Mouse (Mus musculus): Measurements from ENCODE around the gene Cdk14. TPM values are rescaled to one million over a fixed set of nuclear protein-coding genes. Genes with fewer than 3 reads are reported as not detected.

The Cdk14 gene
- polyA plus RNA-seq, 1 experiment from 2014 or later = 21.8 TPM

GRCm38 (mm10) chr5:5180711-5181110, 239.4 kb downstream of the Cdk14 start:
- no peak overlapping the region for H3K27ac ChIP-seq (replicated peaks in 1 of 2; ENCODE audit: control insufficient read depth in 1 of 2, insufficient read depth in 1 of 2, low read depth in 2 of 2, low read length in 2 of 2)
- ATAC-seq (ENCODE audit: insufficient number of reproducible peaks, insufficient read depth, low FRiP score, low read depth) = no peak
- H3K4me1 ChIP-seq (ENCODE audit: control insufficient read depth in 2 of 2, insufficient read depth in 2 of 2, low read length in 2 of 2) = peaks cover 2 to 9% of the 10 kb centered on the region in 2 experiments; a peak in 2 of 4 replicates
- 71% methylated on average over 2 of the region's 2 CpGs for WGBS
- H3K27me3 ChIP-seq (ENCODE audit: control insufficient read depth, insufficient read depth, low read length) = no peaks in the 10 kb centered on the region
- no peaks in the 10 kb centered on the region for H3K9me3 ChIP-seq (ENCODE audit: control insufficient read depth, low read length)
- no peak overlapping the region for H3K9ac ChIP-seq (ENCODE audit: low read length)
- H3K4me2 ChIP-seq (ENCODE audit: low read length) = no peak overlapping the region
- no peak overlapping the region for H3K4me3 ChIP-seq (ENCODE audit: control insufficient read depth in 1 of 2, insufficient read depth in 1 of 2, low read depth in 1 of 2, low read length in 2 of 2)
- no peaks in the 10 kb centered on the region for H3K36me3 ChIP-seq (ENCODE audit: control insufficient read depth, insufficient read depth, low read length)

GRCm38 (mm10) chr5:5180311-5180710, 239.8 kb downstream of the Cdk14 start:
- no peak overlapping the region for H3K27ac ChIP-seq (replicated peaks in 1 of 2; ENCODE audit: control insufficient read depth in 1 of 2, insufficient read depth in 1 of 2, low read depth in 2 of 2, low read length in 2 of 2)
- no peaks in the 10 kb centered on the region for H3K27me3 ChIP-seq (ENCODE audit: control insufficient read depth, insufficient read depth, low read length)

GRCm38 (mm10) chr5:5176052-5176451, 244.1 kb downstream of the Cdk14 start:
- no peak overlapping the region for H3K4me3 ChIP-seq (ENCODE audit: control insufficient read depth in 1 of 2, insufficient read depth in 1 of 2, low read depth in 1 of 2, low read length in 2 of 2)
- no peak overlapping the region for H3K4me2 ChIP-seq (ENCODE audit: low read length)
- no peaks in the 10 kb centered on the region for H3K36me3 ChIP-seq (ENCODE audit: control insufficient read depth, insufficient read depth, low read length)
- 86% methylated on average over 10 of the region's 10 CpGs for WGBS
- ATAC-seq (ENCODE audit: insufficient number of reproducible peaks, insufficient read depth, low FRiP score, low read depth) = no peak
- H3K9ac ChIP-seq (ENCODE audit: low read length) = no peak overlapping the region
- no peaks in the 10 kb centered on the region for H3K27me3 ChIP-seq (ENCODE audit: control insufficient read depth, insufficient read depth, low read length)
- H3K4me1 ChIP-seq (ENCODE audit: control insufficient read depth in 2 of 2, insufficient read depth in 2 of 2, low read length in 2 of 2) = peaks cover 2 to 9% of the 10 kb centered on the region in 2 experiments; a peak in 2 of 4 replicates
- no peak overlapping the region for H3K27ac ChIP-seq (replicated peaks in 1 of 2; ENCODE audit: control insufficient read depth in 1 of 2, insufficient read depth in 1 of 2, low read depth in 2 of 2, low read length in 2 of 2)
- H3K9me3 ChIP-seq (ENCODE audit: control insufficient read depth, low read length) = no peaks in the 10 kb centered on the region

More at GRCm38 (mm10) chr5:5180311-5180710, 239.8 kb downstream of the Cdk14 start:
- Histone ChIP-seq H3K9me3 (ENCODE audit: control insufficient read depth, low read length) (no peaks in the 10 kb centered on the region), H3K4me2 (ENCODE audit: low read length) (no peak overlapping the region), H3K36me3 (ENCODE audit: control insufficient read depth, insufficient read depth, low read length) (no peaks in the 10 kb centered on the region), H3K4me1 (ENCODE audit: control insufficient read depth in 2 of 2, insufficient read depth in 2 of 2, low read length in 2 of 2) (peaks cover 2 to 9% of the 10 kb centered on the region in 2 experiments; a peak in 2 of 4 replicates), H3K9ac (ENCODE audit: low read length) (no peak overlapping the region), H3K4me3 (ENCODE audit: control insufficient read depth in 1 of 2, insufficient read depth in 1 of 2, low read depth in 1 of 2, low read length in 2 of 2) (no peak overlapping the region)
- ATAC-seq (ENCODE audit: insufficient number of reproducible peaks, insufficient read depth, low FRiP score, low read depth) = 0 out of 2 replicates have a peak, but pooled peaks have one; percentile 35

GRCm38 (mm10) chr5:5175611-5176010, 244.5 kb downstream of the Cdk14 start:
- WGBS = 91% methylated on average over 1 of the region's 1 CpGs
- no peaks in the 10 kb centered on the region for H3K36me3 ChIP-seq (ENCODE audit: control insufficient read depth, insufficient read depth, low read length)
- no peaks in the 10 kb centered on the region for H3K27me3 ChIP-seq (ENCODE audit: control insufficient read depth, insufficient read depth, low read length)
- no peak overlapping the region for H3K9ac ChIP-seq (ENCODE audit: low read length)
- peaks cover 2 to 6% of the 10 kb centered on the region in 2 experiments; a peak in 3 of 4 replicates for H3K4me1 ChIP-seq (ENCODE audit: control insufficient read depth in 2 of 2, insufficient read depth in 2 of 2, low read length in 2 of 2)
- H3K27ac ChIP-seq (replicated peaks in 1 of 2; ENCODE audit: control insufficient read depth in 1 of 2, insufficient read depth in 1 of 2, low read depth in 2 of 2, low read length in 2 of 2) = no peak overlapping the region
- H3K4me2 ChIP-seq (ENCODE audit: low read length) = no peak overlapping the region
- no peak overlapping the region for H3K4me3 ChIP-seq (ENCODE audit: control insufficient read depth in 1 of 2, insufficient read depth in 1 of 2, low read depth in 1 of 2, low read length in 2 of 2)
- H3K9me3 ChIP-seq (ENCODE audit: control insufficient read depth, low read length) = no peaks in the 10 kb centered on the region
- no peak for ATAC-seq (ENCODE audit: insufficient number of reproducible peaks, insufficient read depth, low FRiP score, low read depth)

DNA sequence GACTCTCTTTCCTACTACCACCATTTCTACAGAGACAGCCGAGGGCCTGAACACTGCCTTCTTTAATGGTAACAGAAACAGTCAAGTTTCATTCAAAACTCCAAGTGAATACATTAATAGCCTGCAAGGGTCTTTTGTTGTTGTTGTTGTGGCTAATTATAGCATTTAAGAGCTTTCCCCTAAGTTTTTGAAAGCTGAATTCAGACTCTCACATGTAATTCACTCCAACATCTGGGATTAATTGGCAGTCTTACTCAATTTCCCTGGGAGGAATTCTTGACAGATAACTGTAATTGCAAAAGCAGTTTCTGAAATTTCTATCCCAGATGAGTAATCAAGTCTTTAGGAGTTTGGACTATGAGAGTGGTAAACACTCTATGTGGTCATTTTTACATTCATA, 245.0 kb downstream of the Cdk14 start:
- H3K9ac ChIP-seq (ENCODE audit: low read length) = no peak overlapping the region
- H3K4me1 ChIP-seq (ENCODE audit: control insufficient read depth in 2 of 2, insufficient read depth in 2 of 2, low read length in 2 of 2) = peaks cover under 1 to 3% of the 10 kb centered on the region in 2 experiments; a peak in 2 of 4 replicates
- 82% methylated on average over 1 of the region's 1 CpGs for WGBS
- no peak overlapping the region for H3K27ac ChIP-seq (replicated peaks in 1 of 2; ENCODE audit: control insufficient read depth in 1 of 2, insufficient read depth in 1 of 2, low read depth in 2 of 2, low read length in 2 of 2)
- H3K36me3 ChIP-seq (ENCODE audit: control insufficient read depth, insufficient read depth, low read length) = no peaks in the 10 kb centered on the region
- no peak overlapping the region for H3K4me3 ChIP-seq (ENCODE audit: control insufficient read depth in 1 of 2, insufficient read depth in 1 of 2, low read depth in 1 of 2, low read length in 2 of 2)
- no peak for ATAC-seq (ENCODE audit: insufficient number of reproducible peaks, insufficient read depth, low FRiP score, low read depth)
- no peak overlapping the region for H3K4me2 ChIP-seq (ENCODE audit: low read length)
- no peaks in the 10 kb centered on the region for H3K9me3 ChIP-seq (ENCODE audit: control insufficient read depth, low read length)
- H3K27me3 ChIP-seq (ENCODE audit: control insufficient read depth, insufficient read depth, low read length) = no peaks in the 10 kb centered on the region

- Histone ChIP-seq H3K36me3 (ENCODE audit: control insufficient read depth, insufficient read depth, low read length) (no peaks in the 10 kb centered on the region), H3K4me3 (ENCODE audit: control insufficient read depth in 1 of 2, insufficient read depth in 1 of 2, low read depth in 1 of 2, low read length in 2 of 2) (no peak overlapping the region), H3K27me3 (ENCODE audit: control insufficient read depth, insufficient read depth, low read length) (no peaks in the 10 kb centered on the region), H3K4me2 (ENCODE audit: low read length) (no peak overlapping the region), H3K4me1 (ENCODE audit: control insufficient read depth in 2 of 2, insufficient read depth in 2 of 2, low read length in 2 of 2) (no peaks in the 10 kb centered on the region; a peak in 1 of 4 replicates), H3K27ac (replicated peaks in 1 of 2; ENCODE audit: control insufficient read depth in 1 of 2, insufficient read depth in 1 of 2, low read depth in 2 of 2, low read length in 2 of 2) (no peak overlapping the region), H3K9me3 (ENCODE audit: control insufficient read depth, low read length) (no peaks in the 10 kb centered on the region), H3K9ac (ENCODE audit: low read length) (no peak overlapping the region)
- ATAC-seq (ENCODE audit: insufficient number of reproducible peaks, insufficient read depth, low FRiP score, low read depth) = no peak
- WGBS = 49% methylated on average over 2 of the region's 2 CpGs
Observed at GRCm38 (mm10) chr5:5166086-5166485, 254.0 kb downstream of the Cdk14 start.

DNA sequence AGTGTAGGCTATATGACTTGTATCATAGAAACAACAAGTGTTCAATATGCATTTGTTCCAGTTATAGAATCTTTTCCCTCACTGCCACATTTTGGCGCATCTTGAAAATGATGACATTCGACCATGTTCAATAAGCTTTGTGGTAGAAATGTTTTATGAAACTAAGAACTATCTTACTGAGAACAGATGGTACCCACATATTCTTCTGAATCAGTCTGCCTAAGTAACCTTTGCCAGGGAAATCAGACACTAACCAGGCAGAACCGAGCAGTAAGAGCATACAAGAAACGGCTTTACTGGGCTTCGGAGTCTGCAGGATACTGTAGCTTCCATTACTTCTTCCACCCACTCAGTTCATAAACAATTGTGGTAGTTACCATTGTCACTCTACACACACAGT, 255.8 kb downstream of the Cdk14 start:
- no peak overlapping the region for H3K27ac ChIP-seq (replicated peaks in 1 of 2; ENCODE audit: control insufficient read depth in 1 of 2, insufficient read depth in 1 of 2, low read depth in 2 of 2, low read length in 2 of 2)
- no peaks in the 10 kb centered on the region for H3K36me3 ChIP-seq (ENCODE audit: control insufficient read depth, insufficient read depth, low read length)
- no peaks in the 10 kb centered on the region for H3K4me1 ChIP-seq (ENCODE audit: control insufficient read depth in 2 of 2, insufficient read depth in 2 of 2, low read length in 2 of 2)
- no peak overlapping the region for H3K9ac ChIP-seq (ENCODE audit: low read length)
- H3K27me3 ChIP-seq (ENCODE audit: control insufficient read depth, insufficient read depth, low read length) = no peaks in the 10 kb centered on the region
- no peak overlapping the region for H3K4me2 ChIP-seq (ENCODE audit: low read length)
- no peak for ATAC-seq (ENCODE audit: insufficient number of reproducible peaks, insufficient read depth, low FRiP score, low read depth)
- WGBS = 96% methylated on average over 5 of the region's 5 CpGs
- no peak overlapping the region for H3K4me3 ChIP-seq (ENCODE audit: control insufficient read depth in 1 of 2, insufficient read depth in 1 of 2, low read depth in 1 of 2, low read length in 2 of 2)
- no peaks in the 10 kb centered on the region for H3K9me3 ChIP-seq (ENCODE audit: control insufficient read depth, low read length)

DNA sequence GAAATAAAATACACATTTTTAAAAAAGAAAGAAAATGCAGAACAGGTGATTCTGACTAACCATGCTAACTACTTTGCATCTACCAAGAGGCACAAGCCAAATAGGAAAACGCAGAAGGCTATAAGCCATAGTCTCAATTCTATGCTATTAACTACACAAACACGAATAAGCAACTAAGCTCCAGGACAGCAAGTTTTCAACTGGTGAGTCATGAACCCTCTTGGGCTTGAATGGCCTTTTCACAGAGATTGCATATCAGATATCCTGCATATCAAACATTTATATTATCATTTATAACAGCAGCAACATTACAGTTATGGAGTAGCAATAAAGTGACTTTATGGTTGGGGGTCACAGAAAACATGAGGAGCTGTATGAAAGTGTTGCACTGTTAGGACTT, 256.3 kb downstream of the Cdk14 start:
- ATAC-seq (ENCODE audit: insufficient number of reproducible peaks, insufficient read depth, low FRiP score, low read depth) = no peak
- no peak overlapping the region for H3K9ac ChIP-seq (ENCODE audit: low read length)
- H3K27ac ChIP-seq (replicated peaks in 1 of 2; ENCODE audit: control insufficient read depth in 1 of 2, insufficient read depth in 1 of 2, low read depth in 2 of 2, low read length in 2 of 2) = no peak overlapping the region
- no peaks in the 10 kb centered on the region for H3K9me3 ChIP-seq (ENCODE audit: control insufficient read depth, low read length)
- no peak overlapping the region for H3K4me3 ChIP-seq (ENCODE audit: control insufficient read depth in 1 of 2, insufficient read depth in 1 of 2, low read depth in 1 of 2, low read length in 2 of 2)
- no peak overlapping the region for H3K4me2 ChIP-seq (ENCODE audit: low read length)
- no peaks in the 10 kb centered on the region for H3K36me3 ChIP-seq (ENCODE audit: control insufficient read depth, insufficient read depth, low read length)
- WGBS = 88% methylated on average over 2 of the region's 2 CpGs
- H3K4me1 ChIP-seq (ENCODE audit: control insufficient read depth in 2 of 2, insufficient read depth in 2 of 2, low read length in 2 of 2) = no peaks in the 10 kb centered on the region
- H3K27me3 ChIP-seq (ENCODE audit: control insufficient read depth, insufficient read depth, low read length) = no peaks in the 10 kb centered on the region

Data from heart, embryonic 14.5 days (tissue).